Mouse (Mus musculus) hindbrain, embryonic 10.5 days (tissue): ENCODE measurements around the gene Fgfr1op. TPM values are rescaled to one million over a fixed set of nuclear protein-coding genes. Genes with fewer than 3 reads are reported as not detected.
"Not testable (repeated sequence)": the region's sequence is repeated elsewhere in the genome, so short reads cannot be mapped to it uniquely, and the experiment has no call there.

Experiments used
- DNase-seq: peaks from one replicate; pipeline ENCODE4 v3.0.0-alpha.2; 2017; ENCODE audit warnings: low spot score
- H3K27ac ChIP-seq: fragments of 300-500 bp; sonication (generic); 2 replicates; pipeline ENCODE4 v1.5.1; 2016; ENCODE audit warnings: mild to moderate bottlenecking, moderate library complexity
- H3K27me3 ChIP-seq: fragments of 300-500 bp; sonication (generic); 2 replicates; pipeline ENCODE4 v1.6.1; 2016; ENCODE audit warnings: mild to moderate bottlenecking; ENCODE audit not compliant: poor library complexity, insufficient read depth, severe bottlenecking
- H3K36me3 ChIP-seq: fragments of 300-500 bp; sonication (generic); 2 replicates; pipeline ENCODE4 v1.6.1; 2016; ENCODE audit warnings: mild to moderate bottlenecking, moderate library complexity
- H3K4me1 ChIP-seq: fragments of 300-500 bp; sonication (generic); replicated peaks from 2 replicates; pipeline ENCODE4 v1.6.1; 2016; ENCODE audit warnings: mild to moderate bottlenecking
- H3K4me3 ChIP-seq: fragments of 300-500 bp; sonication (generic); 2 replicates; pipeline ENCODE4 v1.5.1; 2016; ENCODE audit warnings: mild to moderate bottlenecking, moderate library complexity
- H3K9me3 ChIP-seq: fragments of 300-500 bp; sonication (generic); 2 replicates; pipeline ENCODE4 v1.6.1; 2016; ENCODE audit warnings: mild to moderate bottlenecking, moderate library complexity
- WGBS: fragments of 180-500 bp; shearing (Covaris S2); methylation state at CpG from one replicate; pipeline ENCODE4 v1.1.7; 2016; 5-methylcytosine and 5-hydroxymethylcytosine counted together
- polyA plus RNA-seq: library from polyadenylated mRNA; unstranded; fragments of >200 nt; fragmentation: Nextera tagmentation; extraction: Ambion mirVana; gene quantifications from 2 replicates; pipeline ENCODE4 v1.2.1, GENCODE M21; 2016

Gene Fgfr1op
- polyA plus RNA-seq, 1 experiment from 2014 or later, result 40.5 TPM

GRCm38 (mm10) chr17:8184217-8184616 lies 18.9 kb downstream of the Fgfr1op start:
- H3K4me1 ChIP-seq, result no peaks in the 10 kb centered on the region
- H3K4me3 ChIP-seq, result no peak overlapping the region
- DNase-seq, result no peak
- peaks cover 92% of the 10 kb centered on the region for H3K36me3 ChIP-seq
- H3K27me3 ChIP-seq, result no peaks in the 10 kb centered on the region
- WGBS, result 93% methylated on average over 7 of the region's 7 CpGs
- H3K9me3 ChIP-seq, result no peaks in the 10 kb centered on the region
- no peak overlapping the region for H3K27ac ChIP-seq

GRCm38 (mm10) chr17:8193678-8194077 lies 28.4 kb downstream of the Fgfr1op start:
- Histone ChIP-seq H3K4me1 (no peaks in the 10 kb centered on the region), H3K27me3 (no peaks in the 10 kb centered on the region), H3K27ac (no peak overlapping the region), H3K9me3 (no peaks in the 10 kb centered on the region), H3K36me3 (peaks cover 88% of the 10 kb centered on the region), H3K4me3 (no peak overlapping the region)
- DNase-seq, result no peak
- WGBS, result 93% methylated on average over 8 of the region's 8 CpGs

DNA sequence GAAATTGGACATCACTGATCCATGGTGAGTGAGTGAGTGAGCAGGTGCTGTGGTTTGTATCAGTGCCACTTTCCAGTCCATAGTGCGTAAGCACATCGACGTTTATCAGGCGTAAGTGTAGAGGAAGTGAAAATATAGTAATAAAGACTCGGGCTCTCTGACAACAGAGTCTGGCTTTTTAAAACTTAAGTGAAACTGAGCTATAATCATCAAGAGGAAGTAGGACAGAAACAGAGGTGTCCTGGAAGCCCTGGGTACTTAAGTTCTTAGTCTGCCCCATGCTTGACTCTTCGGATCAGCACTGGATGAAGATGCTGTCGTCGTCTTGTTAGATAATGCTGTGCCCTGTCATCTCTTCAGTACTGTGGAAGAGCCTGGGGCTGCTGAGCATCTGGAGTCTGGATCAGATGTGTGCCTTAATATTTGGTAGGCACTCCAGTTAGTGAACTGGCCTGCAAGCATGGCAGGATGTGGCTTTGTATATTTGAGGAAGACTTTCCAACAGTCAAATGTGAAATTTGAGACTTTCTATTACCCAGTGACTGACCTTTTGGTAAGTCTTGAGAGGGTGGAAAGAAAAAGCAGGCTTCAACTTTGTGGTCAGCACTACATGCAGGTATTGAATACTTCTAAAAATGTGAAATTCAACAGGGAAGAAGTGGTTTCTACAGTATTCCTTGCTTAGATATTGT lies 30.5 kb downstream of the Fgfr1op start:
- Histone ChIP-seq H3K9me3 (no peaks in the 10 kb centered on the region), H3K4me1 (no peaks in the 10 kb centered on the region), H3K27ac (no peak overlapping the region), H3K4me3 (no peak overlapping the region), H3K36me3 (peaks cover 67% of the 10 kb centered on the region), H3K27me3 (no peaks in the 10 kb centered on the region)
- DNase-seq, result no peak
- WGBS, result 96% methylated on average over 8 of the region's 8 CpGs

DNA sequence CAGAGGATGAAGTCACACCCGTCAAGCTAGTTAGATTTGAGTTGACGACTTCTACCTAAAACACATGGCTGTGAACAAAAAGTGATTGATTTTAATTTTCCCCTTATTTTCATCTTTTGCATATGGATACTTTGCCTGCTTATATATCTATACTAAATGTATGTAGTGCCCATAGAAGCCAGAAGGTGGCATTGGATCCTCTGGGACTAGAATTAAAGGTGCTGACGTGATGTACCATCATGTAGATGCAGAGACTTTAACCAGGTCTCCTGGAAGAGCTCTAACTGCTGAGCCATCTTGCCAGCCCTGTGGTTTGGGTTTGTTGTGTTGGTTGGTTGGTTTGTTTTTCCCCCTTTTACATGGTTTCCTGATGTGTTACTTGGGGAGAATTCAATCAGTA lies 32.4 kb downstream of the Fgfr1op start:
- Histone ChIP-seq H3K9me3 (no peaks in the 10 kb centered on the region), H3K4me3 (no peak overlapping the region), H3K4me1 (no peaks in the 10 kb centered on the region), H3K36me3 (peaks cover 48% of the 10 kb centered on the region), H3K27ac (no peak overlapping the region), H3K27me3 (no peaks in the 10 kb centered on the region)
- 77% methylated on average over 3 of the region's 3 CpGs for WGBS
- DNase-seq, result no peak

GRCm38 (mm10) chr17:8199067-8199935 lies 34.0 kb downstream of the Fgfr1op start:
- Histone ChIP-seq H3K4me3 (no peak overlapping the region), H3K9me3 (no peaks in the 10 kb centered on the region), H3K36me3 (peaks cover 32% of the 10 kb centered on the region), H3K4me1 (no peaks in the 10 kb centered on the region), H3K27ac (no peak overlapping the region), H3K27me3 (no peaks in the 10 kb centered on the region)
- DNase-seq, result no peak
- 90% methylated on average over 11 of the region's 11 CpGs for WGBS

DNA sequence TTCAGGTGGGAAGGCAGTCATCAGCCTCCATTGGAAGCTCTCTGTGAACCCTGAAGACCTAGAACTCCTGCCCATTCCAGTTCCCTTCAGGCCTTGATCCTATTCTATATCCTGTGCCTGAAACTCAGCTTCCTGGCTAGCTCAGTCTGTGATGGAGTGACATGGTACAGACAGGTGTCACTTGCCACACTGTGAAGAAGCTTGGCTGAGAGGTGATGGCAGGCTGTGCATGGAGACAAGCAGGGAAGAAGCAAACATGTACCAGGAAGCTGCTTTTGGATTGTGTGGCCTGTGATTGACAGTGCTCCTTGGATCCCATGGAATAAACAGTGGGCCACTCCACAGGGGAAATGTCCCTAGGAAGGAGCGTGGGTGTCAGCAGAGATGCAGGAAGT lies 34.6 kb downstream of the Fgfr1op start:
- WGBS, result 73% methylated on average over 1 of the region's 1 CpGs
- H3K4me1 ChIP-seq, result no peaks in the 10 kb centered on the region
- no peak overlapping the region for H3K27ac ChIP-seq
- H3K9me3 ChIP-seq, result no peaks in the 10 kb centered on the region
- H3K36me3 ChIP-seq, result peaks cover 26% of the 10 kb centered on the region
- no peak for DNase-seq
- no peaks in the 10 kb centered on the region for H3K27me3 ChIP-seq
- no peak overlapping the region for H3K4me3 ChIP-seq

DNA sequence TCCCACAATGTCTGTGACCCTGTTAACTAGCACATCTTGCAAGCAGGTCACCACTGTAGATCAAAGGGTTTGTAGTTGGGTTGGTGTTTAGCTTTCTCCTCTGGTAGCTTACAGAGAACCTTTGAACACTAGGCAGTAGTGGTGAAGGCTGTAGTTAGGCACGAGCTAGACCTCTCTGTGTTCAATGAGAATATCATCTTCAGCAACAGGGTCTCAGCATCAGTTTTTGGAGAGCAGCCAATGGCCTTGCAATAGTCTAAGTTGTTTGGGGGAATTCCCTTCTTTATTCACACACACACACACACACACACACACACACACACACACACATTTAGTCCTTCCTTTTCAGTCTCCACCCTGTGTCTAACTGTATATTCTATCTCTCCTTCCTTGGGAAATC lies 38.2 kb downstream of the Fgfr1op start:
- no peak for DNase-seq
- no peak overlapping the region for H3K4me3 ChIP-seq
- H3K27me3 ChIP-seq, result no peaks in the 10 kb centered on the region
- H3K9me3 ChIP-seq, result no peaks in the 10 kb centered on the region
- WGBS, result 73% methylated on average over 1 of the region's 1 CpGs
- no peaks in the 10 kb centered on the region for H3K4me1 ChIP-seq
- no peaks in the 10 kb centered on the region for H3K36me3 ChIP-seq
- H3K27ac ChIP-seq, result no peak overlapping the region

DNA sequence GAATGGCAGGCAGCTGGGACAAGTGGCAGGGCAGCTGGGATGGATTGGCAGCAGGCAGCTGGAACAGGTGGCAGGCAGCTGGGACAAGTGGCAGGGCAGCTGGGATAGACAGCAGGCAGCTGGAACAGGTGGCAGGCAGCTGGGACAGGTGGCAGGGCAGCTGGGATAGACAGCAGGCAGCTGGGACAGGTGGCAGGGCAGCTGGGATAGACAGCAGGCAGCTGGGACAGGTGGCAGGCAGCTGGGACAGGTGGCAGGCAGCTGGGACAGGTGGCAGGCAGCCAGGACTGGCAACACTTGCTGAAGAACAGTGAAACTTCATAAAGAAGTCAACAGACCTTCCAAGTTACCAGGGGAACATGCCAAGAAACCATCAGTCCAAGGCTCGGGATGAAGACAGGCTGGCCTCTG lies 39.9 kb downstream of the Fgfr1op start:
- DNase-seq, H3K9me3 ChIP-seq, H3K36me3 ChIP-seq, H3K4me1 ChIP-seq, H3K4me3 ChIP-seq, H3K27me3 ChIP-seq: not testable (repeated sequence)
- 85% methylated on average over 1 of the region's 1 CpGs for WGBS
- 0 out of 2 replicates have a peak overlapping the region, but pooled peaks have one; percentile 2 for H3K27ac ChIP-seq

GRCm38 (mm10) chr17:8206691-8207090 lies 41.4 kb downstream of the Fgfr1op start:
- H3K9me3 ChIP-seq, result no peaks in the 10 kb centered on the region
- 89% methylated on average over 5 of the region's 5 CpGs for WGBS

DNA sequence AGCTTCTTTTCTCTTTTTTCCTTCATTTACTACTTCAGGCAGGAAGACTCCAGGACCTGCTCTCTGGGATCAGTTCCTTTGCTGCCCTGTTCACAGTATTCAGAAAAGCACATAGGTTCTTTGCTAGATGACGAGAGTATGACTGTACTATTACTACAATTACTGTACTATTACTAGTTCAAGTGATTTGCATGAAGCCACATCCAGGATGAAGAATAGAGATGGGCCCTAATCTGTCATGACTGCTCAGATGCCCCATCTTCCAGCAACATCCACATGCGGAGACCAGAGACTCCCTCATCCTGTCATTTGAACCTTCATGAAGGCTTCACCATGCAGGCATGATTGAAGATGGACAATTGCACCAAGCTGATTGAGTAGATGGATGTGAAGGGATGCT lies 44.4 kb downstream of the Fgfr1op start:
- 86% methylated on average over 2 of the region's 2 CpGs for WGBS
- no peak overlapping the region for H3K27ac ChIP-seq
- H3K27me3 ChIP-seq, result no peaks in the 10 kb centered on the region
- DNase-seq, result no peak
- H3K4me3 ChIP-seq, result no peak overlapping the region
- H3K9me3 ChIP-seq, result no peaks in the 10 kb centered on the region
- no peaks in the 10 kb centered on the region for H3K4me1 ChIP-seq
- H3K36me3 ChIP-seq, result no peaks in the 10 kb centered on the region

More at GRCm38 (mm10) chr17:8206691-8207090, 41.4 kb downstream of the Fgfr1op start:
- Histone ChIP-seq H3K4me3 (no peak overlapping the region), H3K27me3 (no peaks in the 10 kb centered on the region), H3K27ac (no peak overlapping the region), H3K36me3 (no peaks in the 10 kb centered on the region), H3K4me1 (no peaks in the 10 kb centered on the region)
- no peak for DNase-seq

DNA sequence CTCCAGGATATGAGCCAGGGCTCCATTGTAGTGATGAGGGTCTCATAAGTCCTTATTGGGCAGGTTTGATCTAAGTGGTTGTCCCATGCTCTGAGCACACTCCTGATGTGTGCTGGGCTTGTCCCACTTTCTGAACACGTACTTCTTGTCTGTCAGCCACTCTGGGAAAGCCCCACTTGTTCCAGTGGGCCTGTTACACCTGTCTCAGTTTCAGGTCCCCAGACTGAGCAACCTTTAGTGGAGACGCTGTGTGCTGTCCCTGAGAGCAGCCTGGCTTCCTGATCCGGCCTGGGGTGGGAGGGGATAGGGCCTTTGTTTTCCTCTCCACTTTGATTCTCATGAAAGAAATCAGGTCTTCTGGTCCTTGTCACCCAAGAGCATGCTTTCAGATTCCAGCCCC lies 44.9 kb downstream of the Fgfr1op start:
- H3K27ac ChIP-seq, result no peak overlapping the region
- no peak for DNase-seq
- no peaks in the 10 kb centered on the region for H3K9me3 ChIP-seq
- H3K4me3 ChIP-seq, result no peak overlapping the region
- H3K36me3 ChIP-seq, result no peaks in the 10 kb centered on the region
- no peaks in the 10 kb centered on the region for H3K27me3 ChIP-seq
- WGBS, result 63% methylated on average over 3 of the region's 3 CpGs
- H3K4me1 ChIP-seq, result no peaks in the 10 kb centered on the region

DNA sequence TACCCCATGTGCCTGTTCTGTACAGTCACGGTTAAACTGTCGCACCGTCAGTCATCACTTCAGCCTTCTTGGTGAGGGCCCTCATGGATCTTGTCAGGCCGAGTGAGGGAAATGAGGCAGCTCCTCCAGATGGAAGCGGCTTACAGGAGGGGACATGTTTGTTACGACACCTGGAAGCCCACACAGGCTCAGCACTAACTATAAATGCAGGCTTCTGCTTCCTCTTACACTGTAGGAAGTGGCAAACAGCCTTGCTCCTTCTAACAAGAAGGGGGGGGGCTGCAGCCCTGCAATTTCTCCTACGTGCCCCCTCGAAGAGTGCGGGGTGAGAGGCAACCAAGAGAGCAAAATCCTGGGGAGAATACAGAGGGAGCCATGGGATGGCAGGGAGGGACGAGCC lies 45.4 kb downstream of the Fgfr1op start:
- WGBS, result 85% methylated on average over 10 of the region's 10 CpGs
- Histone ChIP-seq H3K9me3 (no peaks in the 10 kb centered on the region), H3K36me3 (no peaks in the 10 kb centered on the region), H3K27me3 (no peaks in the 10 kb centered on the region), H3K4me3 (no peak overlapping the region), H3K4me1 (no peaks in the 10 kb centered on the region), H3K27ac (no peak overlapping the region)
- no peak for DNase-seq

DNA sequence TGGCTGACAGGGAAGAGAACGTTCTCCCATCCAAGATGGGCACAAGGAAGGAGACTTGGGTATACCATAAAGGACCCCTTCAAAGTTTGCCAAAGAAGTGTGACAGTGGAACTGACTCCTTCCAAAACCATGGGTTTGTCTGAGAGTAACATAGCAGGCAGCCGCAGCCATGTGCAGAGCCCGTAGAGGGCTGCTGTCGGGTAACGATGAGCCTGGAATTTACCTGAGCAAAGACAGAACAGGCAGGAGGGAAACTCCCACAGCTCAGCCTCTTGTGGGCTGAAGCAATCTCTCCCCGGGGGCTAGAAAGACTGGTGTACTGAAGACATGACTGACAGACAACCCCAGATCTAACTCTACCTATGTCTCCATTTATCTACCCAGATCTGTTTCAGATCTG lies 46.1 kb downstream of the Fgfr1op start:
- H3K4me1 ChIP-seq, result no peaks in the 10 kb centered on the region
- no peaks in the 10 kb centered on the region for H3K27me3 ChIP-seq
- no peak overlapping the region for H3K4me3 ChIP-seq
- H3K36me3 ChIP-seq, result no peaks in the 10 kb centered on the region
- no peaks in the 10 kb centered on the region for H3K9me3 ChIP-seq
- H3K27ac ChIP-seq, result no peak overlapping the region
- DNase-seq, result no peak
- WGBS, result 87% methylated on average over 6 of the region's 6 CpGs
